Mouse (Mus musculus): ENCODE data around the gene Ssc5d.

Ssc5d gene

DNA sequence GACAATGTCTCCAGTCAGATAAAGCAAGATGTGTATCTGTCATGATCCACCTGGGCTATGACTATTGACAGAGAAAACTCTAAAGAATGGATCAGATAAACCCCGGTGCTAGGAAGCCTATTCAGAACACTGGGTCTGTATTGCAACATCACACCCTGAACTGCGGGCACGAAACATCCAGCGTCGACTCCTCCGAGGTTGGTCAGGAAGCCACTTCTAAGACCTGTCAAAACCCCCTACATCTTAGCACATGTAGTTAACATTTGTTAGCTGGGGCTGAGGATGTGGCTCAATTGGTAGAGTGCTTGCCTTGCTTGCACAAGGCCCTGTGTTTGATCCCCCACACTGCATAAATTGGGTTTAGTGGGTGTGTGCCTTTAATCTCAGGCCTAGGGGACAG lies 22.8 kb downstream of the Ssc5d start:
- in situ Hi-C loops (cut with MboI, MseI): no loop called here

DNA sequence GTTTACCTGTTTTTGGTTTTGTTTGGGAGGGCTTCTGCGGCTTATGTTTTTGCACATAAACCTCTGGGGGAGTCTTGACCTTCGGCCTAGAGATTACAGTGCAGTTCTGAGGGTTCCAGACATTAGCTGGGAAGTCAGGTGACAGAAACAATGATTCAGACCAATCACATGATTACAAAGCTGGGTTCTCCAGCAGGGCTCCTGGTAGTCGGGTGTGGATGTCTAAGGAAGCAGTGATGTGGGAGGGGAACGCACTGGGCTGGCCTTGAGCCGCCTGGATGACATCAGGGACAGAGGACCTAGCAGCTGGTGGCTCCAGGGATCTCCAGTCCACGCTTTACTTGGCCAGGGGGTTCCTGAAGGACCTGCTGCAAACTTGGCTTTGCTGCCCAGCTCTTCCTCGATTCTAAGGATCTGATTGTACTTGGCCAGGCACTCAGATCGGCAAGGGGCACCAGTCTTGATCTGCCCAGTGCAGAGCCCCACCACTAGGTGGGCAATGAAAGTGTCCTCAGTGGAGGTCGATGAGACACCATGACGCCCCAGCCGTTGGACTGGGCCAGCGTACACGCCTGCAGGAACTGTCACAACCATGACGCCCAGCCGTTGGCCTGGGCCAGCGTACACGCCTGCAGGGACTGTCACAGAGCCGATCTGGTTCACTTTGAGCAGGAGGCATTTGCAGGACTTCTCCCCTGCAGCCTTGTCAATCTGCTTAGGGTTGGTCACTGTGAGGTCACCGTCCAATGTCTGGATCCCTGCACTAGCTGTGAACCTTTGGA lies 25.2 kb downstream of the Ssc5d start:
- in situ Hi-C loops (cut with MboI, MseI): no loop called here

DNA sequence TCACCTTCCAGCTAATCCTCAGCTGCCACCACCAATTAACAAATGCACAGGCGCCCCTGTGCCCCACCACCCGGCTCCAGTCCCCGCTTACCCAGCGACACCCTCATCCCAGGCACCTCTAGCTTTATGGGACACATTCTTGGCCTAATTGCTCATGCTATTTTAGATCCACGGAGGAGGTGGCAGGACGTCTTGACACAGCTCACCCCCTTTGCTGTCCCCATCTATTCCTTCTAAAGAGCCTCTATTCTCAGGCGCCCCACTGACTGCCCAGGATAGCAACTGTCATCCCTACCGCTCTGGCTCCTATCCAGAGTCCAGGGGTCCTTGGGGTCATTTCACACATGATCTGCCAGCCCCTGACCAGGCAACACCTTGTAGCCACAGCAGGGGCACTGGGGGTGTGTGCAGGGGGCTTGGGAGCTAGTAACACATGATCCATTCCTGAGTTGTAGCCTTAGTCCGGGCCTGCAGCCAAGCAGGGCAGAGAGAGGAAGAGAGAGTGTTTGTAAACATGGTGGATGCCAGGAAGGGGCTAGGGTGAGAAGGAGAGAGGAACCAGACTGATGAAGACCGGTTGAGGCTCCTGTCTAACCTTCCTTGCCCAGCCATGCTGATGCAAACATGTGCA lies 28.3 kb downstream of the Ssc5d start:
- in situ Hi-C loops (cut with MboI, MseI): no loop called here

DNA sequence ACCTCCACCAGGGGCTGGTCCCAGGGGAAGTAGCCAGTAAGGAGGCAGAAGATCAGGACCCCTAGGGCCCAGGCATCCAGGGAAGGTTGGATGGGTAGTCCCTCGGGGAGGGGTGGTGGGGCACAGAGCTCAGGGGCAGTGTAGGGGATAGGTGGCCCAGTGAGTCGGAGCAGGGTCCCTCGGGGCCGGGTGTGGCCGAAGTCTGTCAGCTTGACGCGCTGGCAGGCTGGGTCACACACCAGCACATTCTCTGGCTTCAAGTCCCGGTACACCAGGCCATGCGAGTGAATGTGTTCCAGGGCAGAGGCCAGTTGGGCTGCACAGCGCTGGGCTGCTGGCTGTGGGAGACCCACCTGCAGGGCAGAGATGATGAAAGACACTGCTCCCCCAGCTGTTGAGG lies 31.8 kb downstream of the Ssc5d start:
- in situ Hi-C loops (cut with MboI, MseI): no loop called here

DNA sequence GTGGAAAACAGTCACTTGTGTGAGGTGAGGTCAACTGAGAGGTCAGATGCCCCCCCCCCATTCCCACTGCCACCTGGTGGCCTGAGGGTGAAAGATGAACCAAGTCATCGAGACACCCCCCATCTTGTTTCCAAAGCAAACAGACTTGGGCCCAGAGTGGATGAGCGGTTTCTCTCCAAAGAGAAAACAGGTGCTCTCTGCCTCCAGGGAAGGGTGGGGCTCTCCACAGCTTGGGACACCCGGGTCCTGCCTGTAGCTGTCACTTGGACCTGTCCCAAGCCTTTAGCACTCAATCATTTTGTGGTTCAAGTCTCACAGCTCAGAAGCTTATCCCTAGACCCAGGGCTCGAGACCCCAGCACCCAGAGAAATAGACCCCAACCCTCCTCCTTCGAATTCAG lies 37.9 kb downstream of the Ssc5d start:
- in situ Hi-C loops (cut with MboI, MseI): loop anchor here (10.0 kb wide), 1 partner anchor 729 kb away; the partner anchor contains the start of gene Lilra5

DNA sequence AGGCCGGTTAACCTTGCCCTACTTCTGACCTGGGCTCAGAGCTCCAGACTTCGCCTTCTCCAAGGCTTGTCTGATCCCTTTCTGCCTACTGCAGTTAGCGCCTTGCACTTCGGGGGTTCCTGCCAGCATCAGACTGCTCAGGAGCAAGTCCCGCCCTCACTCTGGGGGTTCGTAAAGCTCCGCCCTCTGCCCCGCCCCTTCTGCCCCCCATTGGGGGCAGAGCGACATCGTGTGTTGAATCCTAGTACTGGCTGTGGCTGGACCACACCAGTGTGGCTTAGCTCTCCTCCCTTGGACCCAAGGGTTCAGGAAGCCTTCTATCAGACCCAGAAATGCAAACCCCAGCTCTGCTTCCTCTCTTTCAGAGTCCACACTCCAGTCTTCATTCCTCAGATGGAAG lies 38.7 kb downstream of the Ssc5d start, which contains the start of gene Sbk2:
Gene Sbk2, minus strand, starts transcription at position 135 of the 400 bp plus-strand sequence.
- in situ Hi-C loops (cut with MboI, MseI): loop anchor here (10.0 kb wide), 1 partner anchor 729 kb away; the partner anchor contains the start of gene Lilra5

DNA sequence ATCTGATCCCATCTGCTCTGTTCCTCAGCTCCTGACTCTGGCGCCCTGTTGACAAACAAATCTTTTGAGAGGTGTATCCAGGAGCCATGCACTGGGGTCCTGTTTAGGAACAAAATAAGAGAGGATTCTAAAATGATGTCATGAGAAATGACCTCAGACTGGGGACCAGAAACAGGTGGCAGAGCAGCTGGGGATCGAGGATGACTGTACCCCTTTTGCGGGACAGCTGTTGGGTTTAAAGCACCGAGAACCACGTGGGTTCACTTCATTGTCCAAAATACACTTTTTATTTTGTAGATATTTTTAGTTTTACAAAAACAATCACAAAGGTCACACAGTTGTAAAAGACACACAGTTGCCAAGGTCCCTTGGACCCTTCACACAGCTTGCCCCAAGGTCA lies 39.4 kb downstream of the Ssc5d start:
- in situ Hi-C loops (cut with MboI, MseI): loop anchor here (10.0 kb wide), 1 partner anchor 730 kb away; the partner anchor contains the start of gene Lilra5

DNA sequence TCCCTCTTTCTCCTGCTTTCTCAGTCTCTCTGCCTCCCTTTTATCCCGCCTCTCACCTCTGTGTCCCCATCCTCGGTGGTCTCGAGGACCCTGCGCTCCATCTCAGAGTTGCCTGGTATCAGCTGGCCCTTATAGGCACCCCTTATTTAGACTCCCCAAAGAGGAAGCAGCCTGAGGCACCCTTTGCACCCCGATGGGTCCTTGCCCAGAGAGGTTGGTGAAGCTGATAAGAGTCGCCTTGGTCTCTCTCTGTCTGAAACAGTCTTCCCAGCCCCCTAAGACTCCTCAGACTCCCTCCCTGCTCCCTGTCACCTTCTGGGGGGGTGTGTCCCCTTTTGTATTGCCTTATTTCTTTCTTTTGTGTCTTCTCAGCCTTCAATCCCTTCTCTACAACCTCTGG lies 45.5 kb downstream of the Ssc5d start, which contains the start of gene Sbk3:
Gene Sbk3, minus strand, starts transcription at position 101 of the 400 bp plus-strand sequence.
- in situ Hi-C loops (cut with MboI, MseI): no loop called here

DNA sequence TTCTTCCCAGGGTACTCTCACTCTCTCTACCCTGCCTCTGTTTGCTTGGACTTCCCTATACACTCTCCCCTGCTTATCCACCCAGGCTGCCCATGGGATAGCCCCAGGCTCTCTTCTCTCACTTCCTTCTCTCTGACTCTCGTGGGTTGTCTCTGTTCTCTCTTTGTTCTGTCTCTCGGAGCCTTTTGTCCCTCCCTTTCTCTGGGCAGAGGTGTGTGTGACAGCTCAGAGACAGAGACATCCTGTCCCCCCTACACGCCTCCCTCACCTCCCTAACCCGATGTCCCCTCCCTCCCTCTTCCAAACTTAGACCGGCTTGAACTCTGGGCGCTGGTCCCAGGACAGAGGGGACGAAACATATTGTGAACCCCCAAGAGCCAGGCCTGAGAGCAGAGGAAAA lies 46.1 kb downstream of the Ssc5d start:
- in situ Hi-C loops (cut with MboI, MseI): no loop called here

DNA sequence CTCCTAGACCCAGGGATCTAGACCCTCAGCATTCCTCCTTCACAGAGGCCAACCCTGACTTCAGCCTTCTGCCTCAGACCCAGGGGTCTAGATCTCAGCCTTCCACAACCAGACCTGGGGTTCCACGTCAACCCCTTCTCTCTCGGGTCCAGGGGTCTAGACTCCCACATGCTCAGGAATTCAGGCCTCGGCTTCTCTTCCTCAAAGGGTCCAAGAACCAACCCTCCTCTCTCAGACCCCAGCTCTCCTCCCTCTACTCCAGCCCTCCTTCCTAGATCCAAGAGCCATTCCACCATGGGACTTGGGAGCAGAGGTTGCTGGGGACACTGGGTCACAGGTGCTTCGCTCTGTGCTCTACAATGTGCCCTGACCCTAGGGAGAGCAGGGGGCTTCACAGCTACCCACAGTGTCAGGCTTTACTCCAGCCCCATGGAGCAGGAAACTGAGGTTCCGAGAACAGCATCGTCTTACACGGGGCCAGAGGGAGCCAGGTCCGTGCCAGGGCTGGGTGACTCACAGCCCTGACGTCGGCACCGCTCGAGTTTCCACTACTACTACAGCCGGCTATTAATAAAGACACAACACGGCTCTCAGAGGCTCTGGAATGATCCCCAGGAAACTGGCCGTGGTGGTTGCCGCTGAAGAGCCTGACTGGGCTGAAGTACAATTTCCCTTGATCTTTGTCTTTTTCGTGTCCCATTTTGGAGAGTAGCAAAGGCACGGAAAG lies 46.9 kb downstream of the Ssc5d start:
- in situ Hi-C loops (cut with MboI, MseI): no loop called here

DNA sequence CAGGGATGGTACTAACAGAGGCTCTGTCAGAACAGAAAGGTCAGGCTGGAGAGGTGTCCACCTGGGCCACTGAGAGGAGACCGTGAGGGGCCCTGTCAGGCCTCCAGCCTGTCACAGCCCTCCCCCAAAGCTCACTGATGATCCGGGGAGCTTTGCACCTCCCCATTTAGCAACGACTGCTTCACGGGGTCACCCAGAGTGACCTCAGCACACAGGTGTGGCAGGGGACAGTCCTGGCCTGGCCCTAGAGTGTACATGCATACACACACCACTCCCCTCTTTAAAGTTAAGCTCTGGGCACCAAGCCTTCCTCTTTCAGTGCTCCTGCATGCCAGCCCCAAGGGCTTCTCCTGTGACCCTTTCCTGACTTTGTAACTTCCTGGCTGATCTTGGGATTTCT lies 49.9 kb downstream of the Ssc5d start:
- in situ Hi-C loops (cut with MboI, MseI): no loop called here

DNA sequence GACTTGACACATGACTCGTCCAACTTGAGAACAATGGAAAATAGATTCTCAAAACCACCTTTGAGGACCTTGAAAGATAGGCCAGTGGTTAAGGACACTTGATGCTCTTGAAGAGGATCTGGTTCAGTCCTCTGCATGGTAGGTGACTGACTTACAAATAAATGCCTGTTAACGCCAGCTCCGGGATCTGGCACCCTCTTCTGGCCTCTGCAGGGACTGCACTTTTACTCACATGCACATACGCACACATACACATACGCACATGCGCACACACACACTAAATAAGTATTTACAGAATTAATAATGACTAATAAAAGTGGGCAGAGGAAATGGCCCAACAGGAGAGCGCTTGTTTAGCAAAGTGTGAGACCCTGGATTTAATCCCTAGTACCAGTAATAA lies 51.2 kb downstream of the Ssc5d start:
- in situ Hi-C loops (cut with MboI, MseI): no loop called here

DNA sequence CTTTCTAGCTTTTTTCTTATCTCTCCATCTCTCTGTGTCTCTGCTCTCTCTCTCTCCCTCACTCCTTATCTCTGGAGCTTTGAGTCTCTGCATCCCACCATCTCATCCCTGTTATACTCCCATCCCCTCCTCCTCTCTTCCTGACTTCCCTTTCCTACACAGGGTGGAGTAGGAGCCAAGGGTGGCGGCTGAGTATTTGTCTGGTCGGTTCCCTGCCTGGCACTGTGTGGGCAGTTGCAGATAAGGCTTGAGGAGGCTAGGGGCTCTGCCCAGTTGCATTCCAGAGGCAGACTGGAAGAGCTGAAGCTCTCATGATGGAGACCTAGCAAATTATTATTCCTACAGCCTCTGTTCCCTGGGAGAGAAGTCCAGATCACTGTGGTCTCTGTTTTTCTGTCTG lies 62.7 kb downstream of the Ssc5d start:
- in situ Hi-C loops (cut with MboI, MseI): no loop called here

DNA sequence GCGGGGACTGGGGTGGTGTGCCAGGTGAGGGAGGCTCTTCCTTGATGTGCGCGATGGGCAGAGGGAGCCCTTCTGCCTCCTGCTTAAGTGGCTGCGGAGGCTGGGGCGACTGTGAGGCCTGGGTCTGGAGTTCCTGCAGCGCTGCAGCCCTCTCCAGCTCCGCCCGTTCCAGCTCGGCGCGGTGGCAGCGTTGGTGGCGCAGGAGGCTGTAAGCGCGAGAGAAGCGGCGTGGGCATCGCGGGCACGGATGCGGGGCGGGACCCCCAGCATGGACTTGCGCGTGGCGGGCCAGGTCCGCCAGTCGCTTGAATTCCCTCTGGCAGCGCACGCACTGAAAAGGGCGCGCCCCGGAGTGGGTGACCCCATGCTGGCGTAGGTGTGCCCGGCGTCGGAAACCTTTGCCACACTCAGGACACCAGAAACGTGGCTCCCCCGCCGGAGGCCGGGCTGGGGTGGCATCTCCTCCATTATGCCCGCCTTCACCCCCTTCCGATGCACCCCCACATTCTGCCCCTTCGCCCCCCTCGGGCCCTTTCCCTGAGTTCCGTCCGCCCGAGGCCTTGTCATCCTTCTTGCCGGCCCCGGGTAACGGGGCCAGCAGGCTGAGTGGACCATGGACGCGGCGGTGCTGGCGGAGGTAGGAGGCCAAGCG lies 67.9 kb downstream of the Ssc5d start:
- in situ Hi-C loops (cut with MboI, MseI): loop anchor here (10.0 kb wide), 1 partner anchor 461 kb away; the partner anchor contains the start of gene Vmn1r59

DNA sequence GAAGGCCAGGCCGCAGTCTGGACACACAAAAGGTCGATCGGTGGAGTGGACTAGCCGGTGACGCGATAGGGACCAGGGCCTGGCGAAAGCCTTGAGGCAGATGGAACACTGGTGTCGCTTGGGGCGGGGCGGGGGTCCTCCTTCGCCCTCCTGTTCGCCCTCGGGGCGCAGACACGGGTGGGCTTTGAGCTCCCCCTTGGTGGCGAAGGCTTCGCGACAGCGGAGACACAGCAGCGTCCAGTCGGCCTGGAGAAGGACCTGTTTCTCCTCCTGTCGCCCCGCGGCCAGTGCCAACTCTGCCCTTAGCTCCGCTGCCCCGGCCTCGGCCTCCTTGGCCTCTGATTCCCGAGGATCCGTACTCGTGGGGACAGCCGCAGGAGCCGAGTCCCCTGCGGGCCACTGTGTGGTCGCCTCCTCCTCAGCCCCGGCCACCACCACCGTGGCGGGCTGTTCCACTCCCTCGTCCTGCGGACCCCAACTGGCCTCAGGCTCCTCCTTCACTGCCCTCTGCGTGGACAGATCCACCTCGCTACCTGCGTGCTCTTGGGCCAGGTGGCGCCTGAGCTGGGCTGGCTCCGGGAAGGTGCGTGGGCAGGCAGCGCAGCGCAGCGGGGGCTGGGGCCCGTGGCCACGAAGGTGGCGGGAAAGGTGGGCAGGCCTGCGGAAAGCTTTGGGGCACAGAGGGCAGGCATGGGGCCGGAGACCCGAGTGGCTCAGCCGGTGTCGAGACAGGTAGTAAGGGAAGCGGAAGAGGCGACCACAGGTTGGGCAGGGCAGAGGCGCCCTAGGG lies 68.6 kb downstream of the Ssc5d start:
- in situ Hi-C loops (cut with MboI, MseI): loop anchor here (10.0 kb wide), 1 partner anchor 461 kb away; the partner anchor contains the start of gene Vmn1r59
